Mouse (Mus musculus): ENCODE data around the gene 1700123L14Rik.
"Not testable (repeated sequence)": the region's sequence is repeated elsewhere in the genome, so short reads cannot be mapped to it uniquely, and the experiment has no call there.

The 1700123L14Rik gene

DNA sequence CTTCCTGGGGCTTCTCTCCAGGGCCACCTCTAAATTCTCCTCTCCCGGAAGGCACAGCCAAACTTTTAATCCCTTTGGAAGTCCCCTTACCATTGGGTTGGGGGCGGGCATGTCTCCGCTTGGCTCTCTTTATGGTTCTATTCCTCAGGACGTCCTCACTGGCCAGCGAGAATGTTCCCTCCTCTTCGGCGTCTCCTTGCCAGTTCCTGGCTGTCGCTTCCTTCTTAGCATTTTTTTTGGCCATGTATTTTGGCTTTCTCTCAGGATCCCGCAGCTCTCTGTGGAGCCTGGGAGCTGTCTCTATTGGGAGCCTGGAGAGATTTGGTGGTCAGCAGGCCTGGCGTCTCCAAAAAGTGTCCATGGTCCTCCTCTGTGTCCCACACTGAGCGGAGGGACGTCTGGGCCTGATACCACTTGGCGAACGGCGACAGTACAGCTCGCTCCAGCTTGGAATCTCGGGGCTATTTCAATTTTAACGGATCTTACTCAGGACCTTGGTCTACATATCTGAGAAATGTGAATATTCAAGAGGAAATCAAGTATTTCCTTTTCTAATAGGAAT, at the start of gene 1700123L14Rik:
Gene 1700123L14Rik, minus strand, starts transcription at position 426 of the 562 bp plus-strand sequence.
- no peak for DNase-seq (ENCODE audit: low spot score)

DNA sequence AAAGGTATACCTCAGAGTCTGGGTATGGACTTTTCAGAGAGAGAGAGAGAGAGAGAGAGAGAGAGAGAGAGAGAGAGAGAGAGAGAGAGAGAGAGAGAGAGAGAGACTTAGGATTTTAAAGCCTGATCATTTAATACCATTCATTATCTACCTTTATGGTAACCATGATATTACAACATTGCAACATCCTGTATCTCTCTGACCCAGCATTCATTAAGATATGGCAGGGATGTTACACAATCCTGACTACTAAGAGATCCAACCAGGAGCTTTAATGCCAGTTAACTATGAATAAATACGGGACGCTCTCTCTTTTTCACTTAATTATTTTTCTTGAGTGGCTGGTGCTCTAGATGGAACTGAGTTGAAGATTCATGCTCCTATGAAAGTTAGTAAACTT, 39.4 kb upstream of the 1700123L14Rik start:
- DNase-seq (ENCODE audit: low spot score) = no peak

DNA sequence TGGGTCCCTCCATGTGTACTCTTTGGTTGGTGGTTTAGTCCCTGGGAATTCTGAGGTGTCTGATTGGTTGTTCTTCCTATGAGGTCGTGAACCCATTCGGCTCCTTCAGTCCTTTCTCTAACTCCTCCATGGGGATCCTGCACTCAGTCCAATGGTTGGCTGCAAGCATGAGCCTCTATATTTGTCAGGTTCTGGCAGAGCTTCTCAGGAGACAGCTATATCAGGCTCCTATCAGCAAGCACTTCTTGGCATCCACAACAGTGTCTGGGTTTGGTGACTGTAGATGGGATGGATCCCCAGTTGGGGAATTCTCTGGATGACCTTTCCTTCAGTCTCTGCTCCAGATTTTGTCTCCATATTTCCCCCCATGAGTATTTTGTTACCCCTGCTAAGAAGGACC, 32.9 kb upstream of the 1700123L14Rik start:
- DNase-seq (ENCODE audit: low spot score) = not testable (repeated sequence)

DNA sequence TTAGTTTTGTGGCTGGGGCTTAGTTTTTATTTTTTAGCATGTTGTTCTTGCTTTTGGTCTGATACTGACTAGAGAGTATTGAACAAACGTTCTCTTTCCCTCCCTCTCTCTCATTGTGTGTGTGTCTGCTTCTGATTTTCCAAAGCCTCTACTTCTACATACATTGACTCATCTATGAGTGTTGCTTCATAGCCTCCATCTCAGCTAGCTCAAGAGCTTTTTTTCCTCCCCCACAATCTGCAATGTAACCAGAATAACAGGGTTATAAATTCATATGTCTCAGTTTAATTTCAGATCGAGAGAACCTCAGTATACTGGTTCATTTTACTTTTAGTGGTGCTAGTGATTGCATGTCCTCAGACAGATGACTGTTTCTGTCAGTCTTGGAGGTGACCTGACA, 20.5 kb upstream of the 1700123L14Rik start:
- DNase-seq (ENCODE audit: low spot score) = no peak

DNA sequence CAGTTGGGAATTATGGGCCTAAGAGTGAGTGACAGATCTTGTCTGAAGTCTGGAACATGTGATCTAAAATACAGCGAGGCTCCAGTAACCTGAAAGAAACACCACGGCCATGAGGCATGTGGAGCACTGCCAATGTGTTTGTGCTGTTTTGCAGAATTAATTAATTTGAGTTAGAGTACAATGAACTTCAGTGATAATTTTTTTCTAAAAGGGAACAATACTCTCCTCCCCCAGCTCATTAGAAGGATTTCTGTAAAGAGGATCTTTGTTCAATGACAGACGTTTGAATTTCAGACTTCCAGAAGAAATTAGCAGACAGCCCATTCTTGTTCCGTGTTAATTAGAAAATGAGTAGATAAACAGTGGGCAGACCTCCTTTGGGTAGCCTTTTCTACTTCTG, 17.3 kb upstream of the 1700123L14Rik start:
- DNase-seq (ENCODE audit: low spot score) = no peak

DNA sequence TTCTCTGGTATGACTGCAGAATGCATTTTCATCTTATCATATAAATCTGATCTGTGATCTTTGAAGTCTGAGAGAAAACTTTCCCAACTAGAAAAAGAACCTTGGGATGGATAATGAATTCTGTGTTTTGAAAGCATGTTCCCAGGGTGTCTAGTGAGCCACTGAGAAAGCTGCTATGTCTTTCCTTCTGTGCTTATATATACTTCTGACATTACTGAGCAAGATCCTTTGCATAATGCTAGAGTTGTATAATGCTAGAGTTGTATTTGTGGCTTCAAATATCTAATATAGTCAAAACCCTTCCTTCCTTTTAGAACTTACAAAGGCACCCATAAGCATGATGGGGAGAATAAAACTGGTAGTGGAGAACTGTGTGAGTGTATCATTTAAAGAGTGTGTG, 12.5 kb upstream of the 1700123L14Rik start:
- DNase-seq (ENCODE audit: low spot score) = no peak

DNA sequence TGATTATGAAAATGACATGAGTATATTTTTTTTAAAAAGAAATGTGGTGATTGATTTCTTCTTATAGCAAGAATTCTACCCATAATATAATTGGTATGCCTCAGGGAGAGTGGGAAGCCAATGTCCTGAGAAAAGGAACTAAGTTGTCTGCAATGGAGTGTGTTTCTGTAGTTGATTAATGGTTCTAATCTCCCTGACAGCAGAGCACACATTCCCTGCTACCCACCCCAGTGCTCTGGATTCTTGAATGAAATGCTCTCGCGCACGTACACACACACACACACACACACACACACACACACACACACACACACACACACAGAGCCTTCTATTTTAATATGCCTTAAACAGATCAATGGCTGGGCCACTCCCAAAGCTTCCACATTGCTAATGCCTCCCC, 7.6 kb upstream of the 1700123L14Rik start:
- DNase-seq (ENCODE audit: low spot score) = no peak

DNA sequence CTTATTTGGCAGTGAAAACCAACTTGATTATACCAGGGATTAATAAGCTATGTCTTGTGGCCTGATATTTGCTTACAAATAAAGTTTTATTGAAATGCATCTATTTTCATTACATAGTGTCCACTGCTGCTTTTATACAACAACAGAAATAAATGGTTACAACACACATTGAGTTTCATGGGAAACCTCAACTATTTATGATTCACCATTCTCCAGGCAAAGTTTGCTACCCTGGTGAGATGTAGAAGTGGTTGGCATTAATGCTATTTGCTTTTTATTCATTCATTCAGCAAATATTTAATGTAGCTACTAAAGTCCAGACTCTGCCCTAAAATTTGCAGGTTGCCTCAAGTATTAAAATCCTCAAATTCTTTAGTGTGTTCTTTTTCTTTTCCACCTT, 988 bp upstream of the 1700123L14Rik start:
- DNase-seq (ENCODE audit: low spot score) = no peak

DNA sequence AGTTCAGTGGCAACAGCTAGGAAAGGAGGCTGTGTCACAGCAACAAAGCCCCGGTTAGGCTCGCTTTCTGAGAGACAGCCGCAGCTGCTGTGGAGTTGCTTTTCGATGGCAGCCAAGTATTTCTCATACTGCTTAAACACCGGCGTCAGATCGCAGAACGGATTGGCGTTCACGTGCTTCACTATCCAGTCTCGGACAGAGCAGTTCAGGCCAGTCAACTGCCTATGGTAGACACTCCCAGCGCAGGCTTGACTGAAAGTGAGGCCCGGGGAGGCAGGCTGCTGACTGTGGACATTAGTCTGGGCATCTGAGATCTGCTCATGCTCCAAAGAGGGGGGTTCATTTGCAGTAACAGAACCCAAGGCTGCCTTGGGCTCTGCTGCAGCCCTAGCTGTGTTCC, 640 bp downstream of the 1700123L14Rik start:
- DNase-seq (ENCODE audit: low spot score) = peak; percentile 5

DNA sequence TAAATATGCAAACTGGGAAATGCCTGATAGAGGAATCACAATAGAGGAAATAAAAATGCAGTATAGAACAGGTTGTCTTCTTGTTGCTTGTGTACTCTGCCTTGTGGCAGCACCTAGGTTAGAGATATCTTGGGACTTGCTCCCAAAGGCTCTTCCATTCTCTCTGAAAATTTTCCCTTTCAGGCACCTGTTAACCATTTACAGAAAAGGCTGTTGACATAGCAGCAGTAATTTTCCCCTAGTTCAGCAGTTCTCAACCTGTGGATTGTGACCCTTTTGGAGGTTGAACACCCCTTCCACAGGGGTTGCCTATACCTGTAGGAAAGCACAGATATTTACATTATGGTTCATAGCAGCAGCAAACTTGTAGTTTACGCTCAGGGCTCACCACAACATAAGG, 22.7 kb downstream of the 1700123L14Rik start:
- DNase-seq (ENCODE audit: low spot score) = no peak

DNA sequence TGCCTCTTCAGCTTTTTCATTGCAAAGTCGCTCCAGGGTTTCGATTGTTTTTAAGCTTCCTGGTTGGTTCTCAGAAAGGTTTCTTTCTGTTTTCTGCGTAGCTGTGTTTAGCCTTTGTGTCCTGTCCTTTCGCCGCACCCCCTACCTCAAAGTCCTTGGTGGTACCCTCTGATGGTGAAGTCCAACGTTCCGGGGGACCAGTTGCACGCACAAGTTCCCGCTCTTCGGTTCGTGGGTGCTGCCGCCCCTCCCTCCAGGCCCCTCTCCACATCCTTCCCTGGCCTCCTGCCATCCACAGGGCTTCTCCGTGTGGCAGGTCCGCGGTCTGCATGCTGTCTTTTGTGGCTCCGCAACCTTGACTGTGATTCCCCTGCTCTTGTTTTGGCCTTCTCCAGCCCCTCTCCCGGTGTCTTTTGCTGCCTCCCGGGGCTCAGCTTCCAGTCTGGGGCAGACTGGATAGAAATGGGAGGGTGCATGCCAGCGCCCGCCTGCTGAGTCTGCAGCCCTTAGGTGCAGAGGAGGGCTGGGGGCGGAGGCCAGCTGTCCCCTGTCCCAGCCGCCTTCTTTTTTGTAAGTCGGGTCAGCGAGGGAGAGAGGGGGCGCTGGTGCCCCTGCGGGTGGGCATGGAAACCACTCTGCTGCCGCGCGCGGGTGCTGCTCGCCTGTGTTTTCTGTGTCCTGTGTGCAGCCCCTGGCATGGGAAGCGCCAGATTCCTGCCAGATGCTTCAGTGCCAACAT, 49.3 kb downstream of the 1700123L14Rik start:
- peak; percentile 25 for DNase-seq (ENCODE audit: low spot score)

DNA sequence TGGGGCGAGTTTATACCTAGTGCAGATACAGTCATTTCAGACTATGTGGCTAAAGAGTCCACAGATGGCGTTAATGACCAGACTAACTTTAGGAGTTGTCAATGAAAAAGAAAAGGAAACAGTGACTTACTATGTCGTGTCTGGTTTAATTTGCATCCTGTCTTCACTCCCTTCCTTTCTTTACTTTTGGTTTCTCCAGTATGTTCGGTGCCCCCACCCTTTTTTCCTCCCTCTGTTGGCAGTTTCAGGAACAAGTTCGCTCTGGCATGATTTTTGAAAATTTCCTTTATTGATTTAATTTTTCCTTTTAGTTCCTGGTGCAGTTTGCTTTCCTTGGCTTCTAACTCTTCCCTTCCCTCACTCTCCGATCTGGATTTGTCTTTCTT, 49.9 kb downstream of the 1700123L14Rik start:
- DNase-seq (ENCODE audit: low spot score) = no peak

Measured in urinary bladder, postnatal 14 days (tissue).